Mouse (Mus musculus) CD4-positive helper T cell, adult 2 months (primary cell): ENCODE results near the gene Retreg2.
A peak's percentile ranks its signal among the peaks of the same experiment; 100 is the strongest.

Source experiments
- DNase-seq: peaks from one replicate; pipeline ENCODE4 v3.0.0-alpha.2; 2012; ENCODE audit warnings: low read depth, missing footprints, low spot score

The Retreg2 gene

GRCm38 (mm10) chr1:75142301-75143261 lies at the start of gene Retreg2, which contains the start of gene Cnppd1:
Gene Retreg2, plus strand, starts transcription at chr1:75142778.
Gene Cnppd1, minus strand, starts transcription at chr1:75142711.
- DNase-seq: peak; percentile 97

- peak; percentile 58 for DNase-seq
Observed at GRCm38 (mm10) chr1:75122211-75122610, 20.4 kb upstream of the Retreg2 start.

- peak; percentile 98 for DNase-seq
Observed at GRCm38 (mm10) chr1:75124346-75125321, 17.9 kb upstream of the Retreg2 start, which contains the start of gene Nhej1. Gene Nhej1, minus strand, starts transcription at chr1:75125200.

DNA sequence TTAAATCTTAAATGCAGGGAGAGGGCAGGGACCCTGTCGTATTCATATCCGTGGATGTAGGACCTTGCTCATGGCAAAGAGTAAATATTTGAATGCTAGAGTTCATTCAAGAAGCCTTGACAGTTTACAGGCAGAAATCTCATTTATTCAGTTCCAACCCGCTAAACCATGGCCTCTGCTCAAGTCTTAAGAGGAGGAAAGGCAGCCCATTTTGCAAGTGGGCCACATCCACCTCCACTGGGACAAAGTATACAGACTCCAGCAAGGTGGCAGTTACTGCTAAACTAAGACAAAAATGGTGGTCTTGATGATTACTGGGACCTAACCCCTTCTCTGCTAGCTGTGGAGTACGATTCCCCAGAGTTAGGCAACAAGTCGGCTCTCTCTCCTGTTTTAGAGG lies 17.2 kb upstream of the Retreg2 start:
- no peak for DNase-seq

GRCm38 (mm10) chr1:75128641-75129040 lies 13.9 kb upstream of the Retreg2 start:
- no peak for DNase-seq

- no peak for DNase-seq
Observed at GRCm38 (mm10) chr1:75133421-75134207, 9.0 kb upstream of the Retreg2 start, which contains the start of gene Slc23a3. Gene Slc23a3, minus strand, starts transcription at chr1:75133890.

- DNase-seq: no peak
Observed at GRCm38 (mm10) chr1:75136293-75136692, 6.3 kb upstream of the Retreg2 start.

- no peak for DNase-seq
Observed at GRCm38 (mm10) chr1:75136730-75137129, 5.8 kb upstream of the Retreg2 start.

- DNase-seq: no peak
Observed at GRCm38 (mm10) chr1:75138448-75138847, 4.1 kb upstream of the Retreg2 start.

DNA sequence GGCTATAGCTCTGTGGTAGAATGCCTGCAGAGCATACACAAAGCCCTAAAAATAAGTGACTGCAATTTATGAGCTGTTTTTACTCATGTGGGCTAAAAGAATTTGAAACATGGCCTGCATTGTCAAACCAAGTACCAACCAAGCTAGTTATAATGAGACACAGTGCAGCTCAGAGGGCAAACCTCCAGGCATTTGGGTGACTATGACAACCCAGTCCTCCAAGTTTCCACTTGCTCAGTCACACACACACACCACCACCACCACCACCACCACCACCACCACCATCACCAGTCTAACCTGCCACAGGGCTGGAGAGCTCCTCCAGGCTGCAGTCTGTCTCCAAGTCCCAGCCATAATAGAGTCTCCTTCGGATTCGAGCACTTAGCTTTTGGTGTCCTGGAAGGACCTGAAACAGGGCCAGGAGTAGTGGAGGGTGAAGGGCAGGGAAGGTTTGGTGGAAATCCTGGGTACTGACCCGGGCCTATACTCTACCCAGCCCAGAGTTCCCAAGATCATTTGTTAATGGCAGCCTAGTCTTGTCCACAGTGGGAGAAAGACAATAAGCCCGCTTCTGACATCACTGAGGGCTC lies 1.9 kb upstream of the Retreg2 start:
- peak; percentile 49 for DNase-seq

DNA sequence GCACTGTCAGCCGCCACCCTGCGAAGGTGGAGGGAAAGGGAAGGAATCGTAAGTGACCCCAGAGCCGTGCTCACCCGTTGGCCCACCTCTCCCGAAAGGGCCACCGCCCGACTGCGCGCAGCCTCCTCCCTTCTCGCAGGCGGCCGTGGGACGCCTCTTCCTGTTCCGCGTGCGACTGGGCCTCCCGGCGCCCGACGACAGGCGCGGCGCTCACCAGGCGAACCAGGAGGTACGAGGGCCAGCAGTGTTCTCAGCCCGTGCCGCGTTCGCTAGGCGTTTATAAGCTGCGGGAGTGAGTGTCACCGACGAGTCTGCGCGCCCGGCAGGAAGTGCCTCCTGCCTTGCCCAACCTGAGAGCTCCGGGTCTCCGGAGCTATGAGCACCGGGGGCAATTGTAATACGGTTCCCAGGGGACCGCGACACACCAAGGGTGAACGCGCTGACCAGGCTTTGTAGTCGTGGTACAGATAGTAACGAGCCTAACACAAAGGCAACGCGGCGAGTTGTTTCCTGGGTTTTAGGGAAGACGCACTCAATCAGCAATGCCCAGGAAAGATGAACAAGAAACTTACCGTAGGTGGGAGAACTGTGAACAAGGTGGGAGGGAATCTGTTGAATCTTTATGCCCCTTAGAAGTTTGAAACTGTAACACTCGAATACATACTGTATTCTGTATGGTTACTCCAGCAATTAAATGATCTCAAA lies 940 bp upstream of the Retreg2 start:
- DNase-seq: peak; percentile 86

DNA sequence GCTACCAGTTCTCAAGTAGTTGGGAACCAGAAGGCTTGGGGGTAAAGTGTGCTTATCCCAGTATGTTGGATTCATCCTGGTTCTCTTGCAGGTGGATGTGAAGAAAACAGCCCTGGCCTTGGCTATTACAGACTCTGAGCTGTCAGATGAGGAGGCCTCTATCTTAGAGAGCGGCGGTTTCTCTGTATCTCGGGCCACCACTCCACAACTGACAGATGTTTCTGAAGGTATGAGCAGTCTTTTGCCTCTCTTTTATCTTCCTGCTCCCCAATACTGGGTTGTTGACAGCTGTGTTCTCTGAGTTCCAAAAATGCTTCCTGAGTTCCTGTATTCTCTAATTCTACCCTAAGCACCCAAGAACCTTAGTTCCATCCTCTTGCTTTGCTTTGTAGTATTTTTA lies 3.0 kb downstream of the Retreg2 start:
- no peak for DNase-seq

DNA sequence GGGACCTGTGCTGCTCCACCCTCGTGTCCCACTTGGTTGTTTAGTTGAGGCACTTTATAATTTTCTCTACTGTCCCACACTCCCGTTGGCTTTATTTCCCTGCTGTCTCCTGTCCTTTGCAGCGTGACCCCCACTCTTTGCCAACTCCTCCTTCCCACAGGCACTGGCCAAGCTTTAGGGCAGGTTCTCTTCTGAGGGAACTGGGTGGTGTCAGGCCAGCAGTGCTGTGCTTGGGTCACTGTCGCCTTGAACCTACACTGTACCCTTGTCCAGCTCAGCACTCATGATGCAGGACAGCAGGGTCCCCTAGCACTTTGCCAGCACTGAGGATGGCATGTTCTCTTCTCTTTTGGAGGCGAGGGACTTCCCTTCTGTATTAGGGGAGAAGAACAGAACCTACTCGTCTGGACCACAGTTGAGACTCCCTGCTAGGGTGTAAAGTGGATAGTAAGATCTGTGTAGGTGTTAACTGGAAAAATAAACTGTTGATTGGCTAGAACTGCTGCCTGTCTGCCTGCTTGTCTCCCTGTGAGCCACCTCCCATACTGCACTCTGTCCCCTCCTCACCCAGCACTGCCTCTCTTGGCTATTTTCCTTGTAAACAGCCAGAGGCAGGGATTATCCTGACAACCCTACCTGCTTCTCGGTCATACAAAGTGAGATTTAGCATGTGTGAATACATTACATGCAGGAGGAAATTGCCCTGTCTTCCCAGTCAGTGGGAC lies 5.0 kb downstream of the Retreg2 start:
- no peak for DNase-seq

GRCm38 (mm10) chr1:75148727-75149126 lies 6.1 kb downstream of the Retreg2 start:
- no peak for DNase-seq

- DNase-seq: no peak
Observed at GRCm38 (mm10) chr1:75155837-75156236, 13.3 kb downstream of the Retreg2 start.

GRCm38 (mm10) chr1:75158990-75159389 lies 16.4 kb downstream of the Retreg2 start:
- no peak for DNase-seq

DNA sequence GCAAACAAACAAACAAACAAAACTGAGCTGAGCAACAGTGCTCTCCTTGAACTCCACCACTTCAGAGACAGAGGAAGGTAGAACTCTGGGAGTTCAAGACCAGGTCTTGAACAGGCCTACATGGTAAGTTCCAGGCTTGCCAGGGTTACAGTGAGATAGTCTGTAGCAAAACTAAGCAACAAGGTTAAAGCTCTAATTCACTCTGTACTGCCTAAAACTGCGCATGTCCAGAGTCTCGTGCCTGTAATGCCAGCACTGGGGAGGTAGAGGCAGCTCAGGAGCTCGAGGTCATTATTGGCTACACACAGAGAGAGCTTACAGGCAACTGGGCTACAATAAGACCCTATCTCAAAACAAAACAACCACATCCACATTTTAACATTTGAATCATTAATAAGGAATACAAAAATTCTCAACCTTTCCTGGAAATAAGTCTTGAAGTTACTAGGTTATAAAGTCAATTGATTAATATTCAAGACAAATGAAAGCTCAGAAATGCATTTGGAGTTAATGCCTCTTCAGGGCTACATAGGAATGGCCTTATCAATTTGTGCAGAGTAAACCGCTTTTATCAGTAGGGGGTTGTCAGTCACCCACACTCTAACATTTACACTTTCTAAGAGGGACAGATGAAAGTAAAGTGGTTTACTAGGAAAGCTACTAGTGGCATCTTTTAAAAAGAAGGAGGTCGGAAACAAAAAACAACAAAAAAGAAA lies 17.1 kb downstream of the Retreg2 start:
- no peak for DNase-seq

DNA sequence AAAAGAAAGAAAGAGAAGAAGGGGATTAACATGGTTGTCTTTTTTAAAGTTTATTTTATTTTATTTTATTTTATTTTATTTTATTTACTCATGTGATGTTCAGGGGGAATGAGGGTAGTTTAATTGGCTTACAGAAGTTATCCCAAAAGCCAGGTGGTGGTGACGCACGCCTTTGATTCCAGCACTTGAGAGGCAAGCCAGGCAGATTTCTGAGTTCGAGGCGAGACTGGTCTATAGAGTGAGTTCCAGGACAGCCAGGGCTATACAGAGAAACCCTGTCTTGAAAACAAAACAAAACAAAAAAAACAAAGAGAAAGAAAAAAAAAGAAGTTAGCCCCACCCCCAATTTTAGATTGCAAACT lies 17.7 kb downstream of the Retreg2 start:
- no peak for DNase-seq

DNA sequence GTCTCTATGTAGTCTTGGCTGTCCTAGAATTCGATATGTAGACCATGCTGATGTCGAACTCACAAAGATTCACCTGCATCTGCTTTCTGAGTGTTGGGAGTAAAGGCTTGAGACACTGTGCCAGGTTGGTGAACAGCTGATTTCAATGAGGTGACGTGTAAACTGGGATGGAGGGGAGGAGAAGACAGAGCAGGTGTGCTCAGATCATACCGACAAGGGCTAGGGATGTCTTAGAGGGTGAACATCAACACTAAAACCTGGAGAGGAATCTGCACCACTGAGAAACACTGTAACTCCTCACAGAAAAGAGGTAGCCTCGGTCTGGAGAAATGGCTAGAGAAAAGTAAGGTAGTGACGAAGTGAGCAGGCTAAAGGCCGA lies 25.5 kb downstream of the Retreg2 start:
- no peak for DNase-seq
